Mouse (Mus musculus): ENCODE results near the gene Adgra1. TPM values are rescaled to one million over a fixed set of nuclear protein-coding genes. Genes with fewer than 3 reads are reported as not detected.

The Adgra1 gene
- polyA plus RNA-seq (2014; fragmentation: Nextera tagmentation; extraction: Ambion mirVana), result not detected in 2 replicates

DNA sequence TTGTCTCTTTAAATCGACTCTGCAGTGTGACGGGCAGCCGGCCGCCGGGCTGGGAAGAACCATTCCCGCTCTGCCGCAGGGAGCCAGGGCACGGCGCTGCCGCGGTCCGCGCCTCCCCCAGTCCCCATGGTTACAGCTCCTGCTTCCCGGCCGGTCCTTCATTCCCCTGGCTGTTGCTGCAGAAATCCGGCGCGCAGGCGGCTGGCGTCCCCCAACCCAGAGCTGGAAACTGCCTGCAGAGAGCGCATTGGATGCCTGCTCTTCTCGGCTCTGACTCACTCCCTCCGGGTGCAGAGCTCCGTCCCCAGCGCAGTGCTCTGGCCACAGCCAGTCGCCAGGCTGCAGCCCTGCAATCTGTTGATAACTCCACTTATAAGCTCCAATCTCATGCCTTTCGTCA lies at the start of gene Adgra1:
Adgra1 (plus strand) TSS at position 139 of the 400 bp plus-strand sequence.
- peak; percentile 66 for ATAC-seq (replicated peaks; ENCODE audit: insufficient number of reproducible peaks, low FRiP score, low TSS enrichment)
- peak within 1 kb of the TSS; percentile 55 for H3K4me2 ChIP-seq
- H3K36me3 ChIP-seq (ENCODE audit: control insufficient read depth, insufficient read depth, low read length), result no peaks in the 10 kb centered on the region
- H3K4me1 ChIP-seq (ENCODE audit: control insufficient read depth, insufficient read depth, low read length), result peaks cover 4% of the 10 kb centered on the region; the same call in 1 of the 2 replicates
- no peak within 1 kb of the TSS for H3K9ac ChIP-seq (ENCODE audit: low read depth, low read length)
- 1% methylated on average over 27 of the region's 27 CpGs for WGBS (ENCODE audit: insufficient replicate concordance)
- no peak within 1 kb of the TSS for H3K4me3 ChIP-seq (ENCODE audit: low read depth, low read length)
- H3K27ac ChIP-seq (ENCODE audit: low read depth, low read length), result no peak within 1 kb of the TSS
- H3K27me3 ChIP-seq (ENCODE audit: control insufficient read depth, insufficient read depth, low read length), result peaks cover 31% of the 10 kb centered on the region
- no peaks in the 10 kb centered on the region for H3K9me3 ChIP-seq (replicated peaks; ENCODE audit: control insufficient read depth, low read length)

DNA sequence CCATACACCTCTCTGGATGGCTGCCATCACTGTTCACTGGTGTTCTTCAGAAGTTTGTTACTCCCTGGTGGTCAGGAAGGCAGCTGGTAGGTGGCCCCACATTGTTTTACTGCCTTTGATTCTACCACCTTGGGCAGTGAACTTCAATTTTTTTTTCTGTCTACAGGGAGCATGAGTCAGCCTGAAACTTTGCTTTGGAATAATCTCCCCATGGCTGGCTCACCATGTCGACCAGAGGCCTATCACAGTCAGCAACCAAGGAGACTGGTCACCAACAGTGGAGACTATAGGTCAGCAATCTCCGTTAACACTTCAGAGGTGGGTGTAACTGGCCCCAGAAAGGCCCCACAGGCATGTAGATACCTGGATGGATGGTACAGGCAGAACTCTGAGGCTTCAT lies 46.6 kb upstream of the Adgra1 start:
- 63% methylated on average over 2 of the region's 2 CpGs for WGBS (ENCODE audit: insufficient replicate concordance)

DNA sequence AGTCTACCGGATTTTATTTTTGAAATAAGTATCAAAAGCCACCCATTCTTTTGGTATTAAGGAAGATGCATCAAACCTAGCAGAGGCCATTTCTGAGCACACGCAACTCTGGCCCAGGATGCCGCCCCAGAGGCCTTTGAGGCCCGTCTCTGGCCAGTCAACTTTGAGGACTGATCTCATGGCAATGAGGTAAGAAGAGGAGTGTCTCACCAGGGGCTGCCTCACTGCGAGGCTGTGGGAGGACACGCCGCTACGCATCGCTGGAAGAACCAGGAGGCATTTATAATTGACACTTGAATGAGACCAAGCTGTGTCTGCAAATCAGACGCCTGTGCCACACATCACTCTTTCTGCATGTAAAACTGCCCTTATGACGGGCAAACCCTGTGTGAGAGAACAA lies 45.0 kb upstream of the Adgra1 start:
- WGBS (ENCODE audit: insufficient replicate concordance), result 84% methylated on average over 11 of the region's 11 CpGs
- no peak overlapping the region for H3K27ac ChIP-seq (ENCODE audit: low read depth, low read length)
- H3K9ac ChIP-seq (ENCODE audit: low read depth, low read length), result no peak overlapping the region
- H3K4me1 ChIP-seq (ENCODE audit: control insufficient read depth, insufficient read depth, low read length), result no peaks in the 10 kb centered on the region
- H3K36me3 ChIP-seq (ENCODE audit: control insufficient read depth, insufficient read depth, low read length), result no peaks in the 10 kb centered on the region
- H3K9me3 ChIP-seq (replicated peaks; ENCODE audit: control insufficient read depth, low read length), result no peaks in the 10 kb centered on the region
- H3K4me2 ChIP-seq, result no peak overlapping the region
- no peak overlapping the region for H3K4me3 ChIP-seq (ENCODE audit: low read depth, low read length)
- no peak for ATAC-seq (replicated peaks; ENCODE audit: insufficient number of reproducible peaks, low FRiP score, low TSS enrichment)
- H3K27me3 ChIP-seq (ENCODE audit: control insufficient read depth, insufficient read depth, low read length), result no peaks in the 10 kb centered on the region

More for the DNA sequence above, 46.6 kb upstream of the Adgra1 start:
- Histone ChIP-seq H3K36me3 (ENCODE audit: control insufficient read depth, insufficient read depth, low read length) (no peaks in the 10 kb centered on the region), H3K27ac (ENCODE audit: low read depth, low read length) (no peak overlapping the region), H3K4me3 (ENCODE audit: low read depth, low read length) (no peak overlapping the region), H3K27me3 (ENCODE audit: control insufficient read depth, insufficient read depth, low read length) (no peaks in the 10 kb centered on the region), H3K4me1 (ENCODE audit: control insufficient read depth, insufficient read depth, low read length) (no peaks in the 10 kb centered on the region), H3K4me2 (no peak overlapping the region), H3K9me3 (replicated peaks; ENCODE audit: control insufficient read depth, low read length) (no peaks in the 10 kb centered on the region), H3K9ac (ENCODE audit: low read depth, low read length) (no peak overlapping the region)
- no peak for ATAC-seq (replicated peaks; ENCODE audit: insufficient number of reproducible peaks, low FRiP score, low TSS enrichment)

GRCm38 (mm10) chr7:139789718-139790117 lies 44.3 kb upstream of the Adgra1 start:
- H3K4me3 ChIP-seq (ENCODE audit: low read depth, low read length), result no peak overlapping the region
- ATAC-seq (replicated peaks; ENCODE audit: insufficient number of reproducible peaks, low FRiP score, low TSS enrichment), result no peak
- no peaks in the 10 kb centered on the region for H3K27me3 ChIP-seq (ENCODE audit: control insufficient read depth, insufficient read depth, low read length)
- H3K4me2 ChIP-seq, result no peak overlapping the region
- no peak overlapping the region for H3K27ac ChIP-seq (ENCODE audit: low read depth, low read length)
- WGBS (ENCODE audit: insufficient replicate concordance), result 68% methylated on average over 4 of the region's 4 CpGs
- H3K9me3 ChIP-seq (replicated peaks; ENCODE audit: control insufficient read depth, low read length), result no peaks in the 10 kb centered on the region
- H3K4me1 ChIP-seq (ENCODE audit: control insufficient read depth, insufficient read depth, low read length), result no peaks in the 10 kb centered on the region
- no peaks in the 10 kb centered on the region for H3K36me3 ChIP-seq (ENCODE audit: control insufficient read depth, insufficient read depth, low read length)
- no peak overlapping the region for H3K9ac ChIP-seq (ENCODE audit: low read depth, low read length)

- no peaks in the 10 kb centered on the region for H3K9me3 ChIP-seq (replicated peaks; ENCODE audit: control insufficient read depth, low read length)
- 82% methylated on average over 9 of the region's 9 CpGs for WGBS (ENCODE audit: insufficient replicate concordance)
- no peak overlapping the region for H3K27ac ChIP-seq (ENCODE audit: low read depth, low read length)
- H3K9ac ChIP-seq (ENCODE audit: low read depth, low read length), result no peak overlapping the region
- ATAC-seq (replicated peaks; ENCODE audit: insufficient number of reproducible peaks, low FRiP score, low TSS enrichment), result no peak
- no peaks in the 10 kb centered on the region for H3K4me1 ChIP-seq (ENCODE audit: control insufficient read depth, insufficient read depth, low read length)
- H3K27me3 ChIP-seq (ENCODE audit: control insufficient read depth, insufficient read depth, low read length), result no peaks in the 10 kb centered on the region
- H3K36me3 ChIP-seq (ENCODE audit: control insufficient read depth, insufficient read depth, low read length), result no peaks in the 10 kb centered on the region
- no peak overlapping the region for H3K4me3 ChIP-seq (ENCODE audit: low read depth, low read length)
- H3K4me2 ChIP-seq, result no peak overlapping the region
Measured at GRCm38 (mm10) chr7:139791601-139792000, 42.4 kb upstream of the Adgra1 start.

GRCm38 (mm10) chr7:139795004-139795605 lies 38.9 kb upstream of the Adgra1 start:
- H3K27ac ChIP-seq (ENCODE audit: low read depth, low read length), result no peak overlapping the region
- no peak overlapping the region for H3K4me2 ChIP-seq
- H3K4me1 ChIP-seq (ENCODE audit: control insufficient read depth, insufficient read depth, low read length), result no peaks in the 10 kb centered on the region
- H3K9ac ChIP-seq (ENCODE audit: low read depth, low read length), result no peak overlapping the region
- no peak for ATAC-seq (replicated peaks; ENCODE audit: insufficient number of reproducible peaks, low FRiP score, low TSS enrichment)
- H3K36me3 ChIP-seq (ENCODE audit: control insufficient read depth, insufficient read depth, low read length), result no peaks in the 10 kb centered on the region
- H3K4me3 ChIP-seq (ENCODE audit: low read depth, low read length), result no peak overlapping the region
- no peaks in the 10 kb centered on the region for H3K27me3 ChIP-seq (ENCODE audit: control insufficient read depth, insufficient read depth, low read length)
- WGBS (ENCODE audit: insufficient replicate concordance), result 76% methylated on average over 9 of the region's 9 CpGs
- no peaks in the 10 kb centered on the region for H3K9me3 ChIP-seq (replicated peaks; ENCODE audit: control insufficient read depth, low read length)

DNA sequence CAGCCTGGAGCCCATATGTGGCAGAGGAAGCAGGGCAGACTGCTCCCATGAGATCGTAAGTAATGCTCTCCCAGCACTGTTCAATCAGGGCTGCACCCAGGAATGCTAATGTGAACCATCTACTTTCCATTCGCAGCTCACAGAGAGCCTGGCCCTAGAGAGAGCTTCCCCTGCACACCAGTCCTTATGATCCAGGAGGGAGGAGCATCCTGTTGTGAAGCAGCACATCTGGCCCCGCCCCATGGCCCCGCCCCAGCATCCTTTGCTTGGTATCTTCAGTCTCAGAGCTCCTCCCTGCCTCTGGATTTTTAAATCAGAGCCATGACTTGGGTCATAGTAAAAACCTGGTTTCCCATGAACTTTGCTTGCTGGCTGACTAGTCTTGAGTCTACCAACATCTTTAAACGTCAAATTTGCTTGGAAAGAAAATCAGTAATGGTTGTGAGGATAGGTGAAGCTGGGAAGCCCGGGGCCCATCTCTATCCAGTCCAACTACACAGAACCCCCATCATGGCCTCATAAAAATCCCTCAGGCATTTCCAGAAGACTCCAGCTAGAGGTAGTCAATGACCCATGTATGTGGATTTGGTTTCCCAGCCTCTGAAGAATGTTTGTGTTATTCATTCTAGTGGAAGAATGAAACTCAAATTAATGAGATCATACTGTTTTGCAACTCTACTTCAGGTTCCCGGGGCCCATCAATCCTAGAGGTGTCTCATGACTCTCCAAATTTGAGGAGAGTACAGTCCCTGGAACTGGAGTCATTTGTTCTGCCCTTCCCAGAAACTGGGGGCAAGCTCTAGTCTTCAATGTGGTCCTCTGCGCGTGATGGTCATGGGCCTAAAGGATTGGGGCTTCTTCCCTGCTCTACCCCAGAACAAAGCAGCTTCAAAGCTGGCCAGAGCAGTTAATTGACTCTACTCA lies 36.5 kb upstream of the Adgra1 start:
- Histone ChIP-seq H3K4me3 (ENCODE audit: low read depth, low read length) (no peak overlapping the region), H3K9ac (ENCODE audit: low read depth, low read length) (no peak overlapping the region), H3K4me2 (no peak overlapping the region), H3K27ac (ENCODE audit: low read depth, low read length) (no peak overlapping the region), H3K9me3 (replicated peaks; ENCODE audit: control insufficient read depth, low read length) (no peaks in the 10 kb centered on the region), H3K4me1 (ENCODE audit: control insufficient read depth, insufficient read depth, low read length) (no peaks in the 10 kb centered on the region), H3K27me3 (ENCODE audit: control insufficient read depth, insufficient read depth, low read length) (no peaks in the 10 kb centered on the region), H3K36me3 (ENCODE audit: control insufficient read depth, insufficient read depth, low read length) (no peaks in the 10 kb centered on the region)
- 71% methylated on average over 9 of the region's 9 CpGs for WGBS (ENCODE audit: insufficient replicate concordance)
- ATAC-seq (replicated peaks; ENCODE audit: insufficient number of reproducible peaks, low FRiP score, low TSS enrichment), result no peak

- Histone ChIP-seq H3K9me3 (replicated peaks; ENCODE audit: control insufficient read depth, low read length) (no peaks in the 10 kb centered on the region), H3K4me1 (ENCODE audit: control insufficient read depth, insufficient read depth, low read length) (no peaks in the 10 kb centered on the region), H3K27ac (ENCODE audit: low read depth, low read length) (no peak overlapping the region), H3K27me3 (ENCODE audit: control insufficient read depth, insufficient read depth, low read length) (no peaks in the 10 kb centered on the region), H3K9ac (ENCODE audit: low read depth, low read length) (no peak overlapping the region), H3K4me2 (no peak overlapping the region), H3K36me3 (ENCODE audit: control insufficient read depth, insufficient read depth, low read length) (no peaks in the 10 kb centered on the region), H3K4me3 (ENCODE audit: low read depth, low read length) (no peak overlapping the region)
- 66% methylated on average over 8 of the region's 8 CpGs for WGBS (ENCODE audit: insufficient replicate concordance)
- ATAC-seq (replicated peaks; ENCODE audit: insufficient number of reproducible peaks, low FRiP score, low TSS enrichment), result no peak
Measured at GRCm38 (mm10) chr7:139806175-139806601, 27.8 kb upstream of the Adgra1 start.

Measured in heart, embryonic 11.5 days (tissue).